Mouse (Mus musculus) heart, postnatal 0 days (tissue): ENCODE measurements at regions not wholly inside any gene's neighbourhood (a gene's known extent, or its start where the extent isn't known, plus 50 kb on each side); places are given as distances from the start of the nearest gene placed in this dataset.

Experiments used
- ATAC-seq: fragments of 200-750 bp; cut with Nextera tagmentation; 2 replicates; pipeline ENCODE4 v1.8.0; 2017; ENCODE audit warnings: low read depth, moderate number of reproducible peaks, moderate library complexity; ENCODE audit not compliant: insufficient read depth
- DNase-seq: peaks from one replicate; pipeline ENCODE4 v3.0.0-alpha.2; 2016; ENCODE audit warnings: low spot score
- H3K27ac ChIP-seq: fragments of 300-500 bp; sonication (generic); 2 replicates; pipeline ENCODE4 v1.5.1; 2014; ENCODE audit warnings: low read depth, mild to moderate bottlenecking
- H3K27me3 ChIP-seq: fragments of 300-500 bp; sonication (generic); 2 replicates; pipeline ENCODE4 v1.6.1; 2014; ENCODE audit warnings: low read length, mixed read lengths; ENCODE audit not compliant: control insufficient read depth, insufficient read depth
- H3K36me3 ChIP-seq: fragments of 300-500 bp; sonication (generic); replicated peaks from 2 replicates; pipeline ENCODE4 v1.6.1; 2014; ENCODE audit warnings: low read length, mixed read lengths; ENCODE audit not compliant: control insufficient read depth, insufficient read depth
- H3K4me1 ChIP-seq: fragments of 300-500 bp; sonication (generic); 2 replicates; pipeline ENCODE4 v1.6.1; 2014; ENCODE audit warnings: antibody characterized with exemption; ENCODE audit not compliant: control insufficient read depth, insufficient read depth
- H3K4me2 ChIP-seq: fragments of 300-500 bp; sonication (generic); 2 replicates; pipeline ENCODE4 v1.6.1; 2014; ENCODE audit warnings: low read depth, mild to moderate bottlenecking, low read length, moderate library complexity
- H3K4me3 ChIP-seq: fragments of 300-500 bp; sonication (generic); 2 replicates; pipeline ENCODE4 v1.5.1; 2014; ENCODE audit warnings: low read depth, low read length
- H3K9ac ChIP-seq: fragments of 300-500 bp; sonication (generic); replicated peaks from 2 replicates; pipeline ENCODE4 v1.6.1; 2014; ENCODE audit warnings: low read depth, low read length, mixed read lengths
- H3K9me3 ChIP-seq: fragments of 300-500 bp; sonication (generic); replicated peaks from 2 replicates; pipeline ENCODE4 v1.6.1; 2016; ENCODE audit warnings: low read length; ENCODE audit not compliant: control insufficient read depth
- CTCF ChIP-seq: IDR thresholded peaks from 2 replicates; pipeline ENCODE4 v1.5.1; 2016; ENCODE audit warnings: antibody characterized with exemption, control low read depth, low read depth
- EP300 ChIP-seq: IDR thresholded peaks from 2 replicates; pipeline ENCODE4 v1.6.1; 2016; ENCODE audit warnings: antibody characterized with exemption, low read depth
- WGBS: fragments of 180-500 bp; shearing (Covaris S2); extraction: QIAGEN DNeasy Blood & Tissue Kit; methylation state at CpG from one replicate; pipeline ENCODE4 v1.1.7; 2014; 5-methylcytosine and 5-hydroxymethylcytosine counted together

GRCm38 (mm10) chr16:95168349-95168748, 89.0 kb upstream of the Kcnj15 start:
- no peak for ATAC-seq
- 38% methylated on average over 7 of the region's 7 CpGs for WGBS

GRCm38 (mm10) chr16:95169346-95169745, 88.0 kb upstream of the Kcnj15 start:
- no peak overlapping the region for H3K27ac ChIP-seq
- TF ChIP-seq EP300: no peak
- TF ChIP-seq CTCF: no peak
- DNase-seq (no peak), ATAC-seq (no peak)
- H3K4me2 ChIP-seq: no peak overlapping the region
- H3K27me3 ChIP-seq: no peaks in the 10 kb centered on the region
- H3K9ac ChIP-seq: no peak overlapping the region
- H3K9me3 ChIP-seq: no peaks in the 10 kb centered on the region
- no peaks in the 10 kb centered on the region for H3K4me1 ChIP-seq
- H3K36me3 ChIP-seq: no peaks in the 10 kb centered on the region
- no peak overlapping the region for H3K4me3 ChIP-seq
- 95% methylated on average over 1 of the region's 1 CpGs for WGBS

More at GRCm38 (mm10) chr16:95168349-95168748, 89.0 kb upstream of the Kcnj15 start:
- Histone ChIP-seq H3K4me1 (no peaks in the 10 kb centered on the region), H3K27me3 (no peaks in the 10 kb centered on the region), H3K4me2 (no peak overlapping the region), H3K9me3 (no peaks in the 10 kb centered on the region), H3K9ac (no peak overlapping the region), H3K27ac (no peak overlapping the region), H3K36me3 (no peaks in the 10 kb centered on the region), H3K4me3 (no peak overlapping the region)
- TF ChIP-seq EP300: no peak
- no peak for TF ChIP-seq CTCF
- no peak for DNase-seq

- H3K9me3 ChIP-seq: no peaks in the 10 kb centered on the region
- ATAC-seq: no peak
- 69% methylated on average over 5 of the region's 5 CpGs for WGBS
- H3K36me3 ChIP-seq: no peaks in the 10 kb centered on the region
- no peaks in the 10 kb centered on the region for H3K4me1 ChIP-seq
- H3K9ac ChIP-seq: no peak overlapping the region
- no peak overlapping the region for H3K4me2 ChIP-seq
- no peaks in the 10 kb centered on the region for H3K27me3 ChIP-seq
- TF ChIP-seq EP300 (no peak), CTCF (no peak)
- no peak overlapping the region for H3K27ac ChIP-seq
- DNase-seq: no peak
- no peak overlapping the region for H3K4me3 ChIP-seq
These were observed 76.8 kb upstream of the Kcnj15 start for GRCm38 (mm10) chr16:95180562-95180961.

- 82% methylated on average over 9 of the region's 9 CpGs for WGBS
These were observed 72.0 kb upstream of the Kcnj15 start for GRCm38 (mm10) chr16:95185341-95185740.

GRCm38 (mm10) chr16:95189114-95189513, 68.2 kb upstream of the Kcnj15 start:
- Histone ChIP-seq H3K9ac (no peak overlapping the region), H3K27me3 (no peaks in the 10 kb centered on the region), H3K27ac (no peak overlapping the region), H3K4me2 (no peak overlapping the region), H3K36me3 (no peaks in the 10 kb centered on the region), H3K4me3 (no peak overlapping the region), H3K4me1 (no peaks in the 10 kb centered on the region), H3K9me3 (no peaks in the 10 kb centered on the region)
- ATAC-seq: no peak
- TF ChIP-seq EP300 (no peak), CTCF (no peak)
- WGBS: 87% methylated on average over 8 of the region's 8 CpGs
- no peak for DNase-seq

More at GRCm38 (mm10) chr16:95185341-95185740, 72.0 kb upstream of the Kcnj15 start:
- H3K36me3 ChIP-seq: no peaks in the 10 kb centered on the region
- no peak for DNase-seq
- H3K27me3 ChIP-seq: no peaks in the 10 kb centered on the region
- no peak overlapping the region for H3K4me2 ChIP-seq
- no peak overlapping the region for H3K27ac ChIP-seq
- no peaks in the 10 kb centered on the region for H3K9me3 ChIP-seq
- ATAC-seq: no peak
- TF ChIP-seq CTCF (no peak), EP300 (no peak)
- H3K4me1 ChIP-seq: no peaks in the 10 kb centered on the region
- H3K4me3 ChIP-seq: no peak overlapping the region
- no peak overlapping the region for H3K9ac ChIP-seq

GRCm38 (mm10) chr16:95194151-95194550, 63.2 kb upstream of the Kcnj15 start:
- H3K4me1 ChIP-seq: no peaks in the 10 kb centered on the region

More at GRCm38 (mm10) chr16:95194151-95194550, 63.2 kb upstream of the Kcnj15 start:
- WGBS: 48% methylated on average over 4 of the region's 4 CpGs
- Histone ChIP-seq H3K27ac (no peak overlapping the region), H3K4me2 (no peak overlapping the region), H3K9ac (no peak overlapping the region), H3K36me3 (no peaks in the 10 kb centered on the region), H3K9me3 (no peaks in the 10 kb centered on the region), H3K27me3 (no peaks in the 10 kb centered on the region), H3K4me3 (no peak overlapping the region)
- TF ChIP-seq CTCF: no peak
- no peak for TF ChIP-seq EP300
- ATAC-seq (no peak), DNase-seq (no peak)
